Mouse (Mus musculus): ENCODE results near the gene Tmem86a. TPM values are rescaled to one million over a fixed set of nuclear protein-coding genes. Genes with fewer than 3 reads are reported as not detected.
A peak's percentile ranks its signal among the peaks of the same experiment; 100 is the strongest.

The Tmem86a gene
- polyA plus RNA-seq (2015; fragmentation: Nextera tagmentation; extraction: Ambion mirVana), result 20.5 and 21.3 TPM in 2 replicates

GRCm38 (mm10) chr7:47050366-47050765 is at the start of gene Tmem86a:
TSS of gene Tmem86a (plus strand) at chr7:47050601.
- peak; percentile 98 for DNase-seq (ENCODE audit: low spot score)

GRCm38 (mm10) chr7:47000644-47000983 is 49.8 kb upstream of the Tmem86a start:
- DNase-seq (ENCODE audit: low spot score), result no peak

GRCm38 (mm10) chr7:47001125-47001899 is 49.1 kb upstream of the Tmem86a start:
- DNase-seq (ENCODE audit: low spot score), result no peak

- DNase-seq (ENCODE audit: low spot score), result no peak
Observed at GRCm38 (mm10) chr7:47001900-47002275, 48.5 kb upstream of the Tmem86a start.

- DNase-seq (ENCODE audit: low spot score), result no peak
Observed at GRCm38 (mm10) chr7:47003411-47004115, 46.8 kb upstream of the Tmem86a start.

- DNase-seq (ENCODE audit: low spot score), result peak; percentile 33
Observed at GRCm38 (mm10) chr7:47007109-47007780, 43.2 kb upstream of the Tmem86a start.

- DNase-seq (ENCODE audit: low spot score), result no peak
Observed at GRCm38 (mm10) chr7:47007818-47008167, 42.6 kb upstream of the Tmem86a start.

- DNase-seq (ENCODE audit: low spot score), result peak; percentile 99
Observed at GRCm38 (mm10) chr7:47008168-47008993, 42.0 kb upstream of the Tmem86a start, which contains the start of gene Spty2d1. TSS of gene Spty2d1 (minus strand) at chr7:47008411.

- DNase-seq (ENCODE audit: low spot score), result peak; percentile 32
Observed at GRCm38 (mm10) chr7:47013131-47013767, 37.2 kb upstream of the Tmem86a start.

- no peak for DNase-seq (ENCODE audit: low spot score)
Observed at GRCm38 (mm10) chr7:47014564-47015389, 35.6 kb upstream of the Tmem86a start.

GRCm38 (mm10) chr7:47015390-47016065 is 34.9 kb upstream of the Tmem86a start:
- DNase-seq (ENCODE audit: low spot score), result peak; percentile 72

GRCm38 (mm10) chr7:47016602-47017001 is 33.8 kb upstream of the Tmem86a start:
- DNase-seq (ENCODE audit: low spot score), result no peak

- DNase-seq (ENCODE audit: low spot score), result no peak
Observed at GRCm38 (mm10) chr7:47017146-47017545, 33.3 kb upstream of the Tmem86a start.

- DNase-seq (ENCODE audit: low spot score), result no peak
Observed at GRCm38 (mm10) chr7:47019641-47020040, 30.8 kb upstream of the Tmem86a start.

GRCm38 (mm10) chr7:47020956-47021355 is 29.4 kb upstream of the Tmem86a start:
- no peak for DNase-seq (ENCODE audit: low spot score)

GRCm38 (mm10) chr7:47022482-47022881 is 27.9 kb upstream of the Tmem86a start:
- DNase-seq (ENCODE audit: low spot score), result no peak

GRCm38 (mm10) chr7:47023530-47023929 is 26.9 kb upstream of the Tmem86a start:
- DNase-seq (ENCODE audit: low spot score), result peak; percentile 84

- no peak for DNase-seq (ENCODE audit: low spot score)
Observed at GRCm38 (mm10) chr7:47024454-47024853, 25.9 kb upstream of the Tmem86a start.

GRCm38 (mm10) chr7:47025429-47025828 is 25.0 kb upstream of the Tmem86a start:
- no peak for DNase-seq (ENCODE audit: low spot score)

Measured in thymus, postnatal 0 days (tissue).